Mouse (Mus musculus) right cerebral cortex, postnatal 10 days (tissue): ENCODE data around the gene Clec1a.

ENCODE experiments used
- DNase-seq, 2 experiments: peaks; one replicate each; pipeline ENCODE4 v3.0.0; 2021; ENCODE audit warnings: low spot score in 2 of 2

Gene Clec1a

GRCm38 (mm10) chr6:129405999-129406398 is 45.8 kb downstream of the Clec1a start:
- DNase-seq, result no peak

GRCm38 (mm10) chr6:129403391-129403790 is 48.4 kb downstream of the Clec1a start:
- no peak for DNase-seq

GRCm38 (mm10) chr6:129402404-129402803 is 49.4 kb downstream of the Clec1a start:
- no peak for DNase-seq

- DNase-seq, result peak in 1 of 2 experiments; percentile 20
These were observed 51.9 kb downstream of the Clec1a start for GRCm38 (mm10) chr6:129399945-129400344.

GRCm38 (mm10) chr6:129396997-129397396 is 54.8 kb downstream of the Clec1a start, which contains the start of gene Clec1b:
TSS of gene Clec1b (plus strand) at chr6:129397297.
- DNase-seq, result no peak

- DNase-seq, result no peak
These were observed 58.1 kb downstream of the Clec1a start for GRCm38 (mm10) chr6:129393732-129394131.

- no peak for DNase-seq
These were observed 58.6 kb downstream of the Clec1a start for GRCm38 (mm10) chr6:129393087-129393720.

GRCm38 (mm10) chr6:129385774-129386173 is 66.0 kb downstream of the Clec1a start, which contains the start of gene Clec12b:
TSS of gene Clec12b (minus strand) at chr6:129385874.
- DNase-seq, result no peak

- DNase-seq, result no peak
These were observed 66.8 kb downstream of the Clec1a start for GRCm38 (mm10) chr6:129385000-129385399.

- DNase-seq, result peak in 1 of 2 experiments; percentile 21
These were observed 68.3 kb downstream of the Clec1a start for GRCm38 (mm10) chr6:129383466-129383865.

GRCm38 (mm10) chr6:129381736-129382135 is 70.1 kb downstream of the Clec1a start:
- DNase-seq, result no peak

- no peak for DNase-seq
These were observed 71.3 kb downstream of the Clec1a start for GRCm38 (mm10) chr6:129380454-129380853.

GRCm38 (mm10) chr6:129374937-129375471 is 76.8 kb downstream of the Clec1a start:
- no peak for DNase-seq
